Mouse (Mus musculus) embryonic facial prominence, embryonic 10.5 days (tissue): ENCODE results near the gene Anks1b. TPM values are rescaled to one million over a fixed set of nuclear protein-coding genes. Genes with fewer than 3 reads are reported as not detected.

ENCODE experiments used
- DNase-seq: peaks from one replicate; pipeline ENCODE4 v3.0.0-alpha.2; 2017; ENCODE audit warnings: low spot score
- H3K27ac ChIP-seq: fragments of 300-500 bp; sonication (generic); replicated peaks from 2 replicates; pipeline ENCODE4 v1.5.1; 2016; ENCODE audit warnings: mild to moderate bottlenecking
- H3K27me3 ChIP-seq: fragments of 300-500 bp; sonication (generic); replicated peaks from 2 replicates; pipeline ENCODE4 v1.6.1; 2016; ENCODE audit warnings: low read depth, mild to moderate bottlenecking; ENCODE audit not compliant: poor library complexity, severe bottlenecking
- H3K36me3 ChIP-seq: fragments of 300-500 bp; sonication (generic); replicated peaks from 2 replicates; pipeline ENCODE4 v1.6.1; 2016; ENCODE audit warnings: mild to moderate bottlenecking, moderate library complexity
- H3K4me1 ChIP-seq: fragments of 300-500 bp; sonication (generic); 2 replicates; pipeline ENCODE4 v1.6.1; 2016
- H3K4me3 ChIP-seq: fragments of 300-500 bp; sonication (generic); 2 replicates; pipeline ENCODE4 v1.5.1; 2016; ENCODE audit warnings: mild to moderate bottlenecking, moderate library complexity
- H3K9me3 ChIP-seq: fragments of 300-500 bp; sonication (generic); 2 replicates; pipeline ENCODE4 v1.6.1; 2016; ENCODE audit warnings: mild to moderate bottlenecking
- WGBS: fragments of 180-500 bp; shearing (Covaris S2); methylation state at CpG from one replicate; pipeline ENCODE4 v1.1.7; 2016; 5-methylcytosine and 5-hydroxymethylcytosine counted together
- polyA plus RNA-seq: library from polyadenylated mRNA; unstranded; fragments of >200 nt; fragmentation: Nextera tagmentation; extraction: Ambion mirVana; gene quantifications from 2 replicates; pipeline ENCODE4 v1.2.1, GENCODE M21; 2016

Anks1b gene
- polyA plus RNA-seq, 1 experiment from 2014 or later = 1.6 TPM

GRCm38 (mm10) chr10:90864599-90864889 lies 991.2 kb downstream of the Anks1b start:
- no peaks in the 10 kb centered on the region for H3K36me3 ChIP-seq
- no peaks in the 10 kb centered on the region; the same call in 1 of the 2 replicates for H3K27me3 ChIP-seq
- no peak for DNase-seq
- no peak overlapping the region for H3K27ac ChIP-seq
- WGBS = 31% methylated on average over 3 of the region's 3 CpGs
- no peaks in the 10 kb centered on the region for H3K9me3 ChIP-seq
- no peak overlapping the region for H3K4me3 ChIP-seq
- peaks cover 6% of the 10 kb centered on the region; the same call in 1 of the 2 replicates for H3K4me1 ChIP-seq

- 90% methylated on average over 5 of the region's 5 CpGs for WGBS
- DNase-seq = no peak
These were observed 999.9 kb downstream of the Anks1b start for GRCm38 (mm10) chr10:90873204-90873603.

GRCm38 (mm10) chr10:90874166-90874565 lies 1000.9 kb downstream of the Anks1b start:
- 73% methylated on average over 3 of the region's 3 CpGs for WGBS
- DNase-seq = no peak
- Histone ChIP-seq H3K36me3 (no peaks in the 10 kb centered on the region), H3K4me3 (no peak overlapping the region), H3K4me1 (no peaks in the 10 kb centered on the region), H3K27ac (no peak overlapping the region), H3K27me3 (no peaks in the 10 kb centered on the region), H3K9me3 (no peaks in the 10 kb centered on the region)

More at GRCm38 (mm10) chr10:90873204-90873603, 999.9 kb downstream of the Anks1b start:
- Histone ChIP-seq H3K27me3 (no peaks in the 10 kb centered on the region), H3K4me1 (no peaks in the 10 kb centered on the region), H3K9me3 (no peaks in the 10 kb centered on the region), H3K36me3 (no peaks in the 10 kb centered on the region), H3K4me3 (no peak overlapping the region), H3K27ac (no peak overlapping the region)

GRCm38 (mm10) chr10:90880854-90881560 lies 1007.7 kb downstream of the Anks1b start:
- WGBS = 33% methylated on average over 8 of the region's 8 CpGs

GRCm38 (mm10) chr10:90889566-90889965 lies 1016.3 kb downstream of the Anks1b start:
- no peak for DNase-seq
- Histone ChIP-seq H3K4me1 (no peaks in the 10 kb centered on the region), H3K36me3 (no peaks in the 10 kb centered on the region), H3K27ac (no peak overlapping the region), H3K9me3 (no peaks in the 10 kb centered on the region), H3K4me3 (no peak overlapping the region), H3K27me3 (no peaks in the 10 kb centered on the region)
- WGBS = 82% methylated on average over 5 of the region's 5 CpGs

More at GRCm38 (mm10) chr10:90880854-90881560, 1007.7 kb downstream of the Anks1b start:
- Histone ChIP-seq H3K4me1 (no peaks in the 10 kb centered on the region), H3K36me3 (no peaks in the 10 kb centered on the region), H3K4me3 (no peak overlapping the region), H3K27ac (no peak overlapping the region), H3K27me3 (no peaks in the 10 kb centered on the region), H3K9me3 (no peaks in the 10 kb centered on the region)
- DNase-seq = peak; percentile 54

GRCm38 (mm10) chr10:90892728-90893127 lies 1019.4 kb downstream of the Anks1b start:
- WGBS = 89% methylated on average over 11 of the region's 11 CpGs
- no peak overlapping the region for H3K27ac ChIP-seq
- H3K9me3 ChIP-seq = no peaks in the 10 kb centered on the region
- DNase-seq = no peak
- no peaks in the 10 kb centered on the region for H3K36me3 ChIP-seq
- H3K4me3 ChIP-seq = no peak overlapping the region
- H3K4me1 ChIP-seq = no peaks in the 10 kb centered on the region
- no peaks in the 10 kb centered on the region for H3K27me3 ChIP-seq

GRCm38 (mm10) chr10:90897894-90898293 lies 1024.6 kb downstream of the Anks1b start:
- Histone ChIP-seq H3K9me3 (no peaks in the 10 kb centered on the region), H3K4me3 (no peak overlapping the region), H3K36me3 (no peaks in the 10 kb centered on the region), H3K27me3 (no peaks in the 10 kb centered on the region), H3K4me1 (peaks cover 10% of the 10 kb centered on the region), H3K27ac (no peak overlapping the region)
- DNase-seq = no peak
- WGBS = 78% methylated on average over 3 of the region's 3 CpGs

GRCm38 (mm10) chr10:90904185-90904584 lies 1030.9 kb downstream of the Anks1b start:
- H3K36me3 ChIP-seq = no peaks in the 10 kb centered on the region
- H3K4me3 ChIP-seq = no peak overlapping the region
- peaks cover 10% of the 10 kb centered on the region for H3K4me1 ChIP-seq
- H3K9me3 ChIP-seq = no peaks in the 10 kb centered on the region
- no peak overlapping the region for H3K27ac ChIP-seq
- H3K27me3 ChIP-seq = no peaks in the 10 kb centered on the region
- DNase-seq = no peak

GRCm38 (mm10) chr10:90907381-90907780 lies 1034.1 kb downstream of the Anks1b start:
- Histone ChIP-seq H3K27ac (no peak overlapping the region), H3K36me3 (no peaks in the 10 kb centered on the region), H3K27me3 (no peaks in the 10 kb centered on the region), H3K4me3 (no peak overlapping the region), H3K4me1 (no peaks in the 10 kb centered on the region), H3K9me3 (no peaks in the 10 kb centered on the region)
- WGBS = 79% methylated on average over 8 of the region's 8 CpGs
- no peak for DNase-seq

GRCm38 (mm10) chr10:90923476-90923875 lies 1050.2 kb downstream of the Anks1b start:
- H3K4me3 ChIP-seq = no peak overlapping the region
- H3K27me3 ChIP-seq = no peaks in the 10 kb centered on the region
- H3K36me3 ChIP-seq = no peaks in the 10 kb centered on the region
- no peaks in the 10 kb centered on the region for H3K4me1 ChIP-seq
- DNase-seq = no peak
- no peak overlapping the region for H3K27ac ChIP-seq
- H3K9me3 ChIP-seq = no peaks in the 10 kb centered on the region
- 92% methylated on average over 7 of the region's 7 CpGs for WGBS

- Histone ChIP-seq H3K4me3 (no peak overlapping the region), H3K4me1 (no peaks in the 10 kb centered on the region), H3K36me3 (no peaks in the 10 kb centered on the region), H3K27ac (no peak overlapping the region), H3K9me3 (no peaks in the 10 kb centered on the region), H3K27me3 (no peaks in the 10 kb centered on the region)
- WGBS = 63% methylated on average over 5 of the region's 5 CpGs
- no peak for DNase-seq
These were observed 1059.8 kb downstream of the Anks1b start for GRCm38 (mm10) chr10:90933088-90933487.

- Histone ChIP-seq H3K4me3 (no peak overlapping the region), H3K27ac (no peak overlapping the region), H3K36me3 (no peaks in the 10 kb centered on the region), H3K9me3 (no peaks in the 10 kb centered on the region), H3K27me3 (no peaks in the 10 kb centered on the region), H3K4me1 (no peaks in the 10 kb centered on the region)
- DNase-seq = no peak
- WGBS = 75% methylated on average over 13 of the region's 13 CpGs
These were observed 1061.4 kb downstream of the Anks1b start for GRCm38 (mm10) chr10:90934678-90935077.

GRCm38 (mm10) chr10:90937721-90938460 lies 1064.6 kb downstream of the Anks1b start:
- no peaks in the 10 kb centered on the region for H3K9me3 ChIP-seq
- DNase-seq = no peak
- no peaks in the 10 kb centered on the region for H3K27me3 ChIP-seq
- no peak overlapping the region for H3K4me3 ChIP-seq
- H3K4me1 ChIP-seq = no peaks in the 10 kb centered on the region
- 90% methylated on average over 5 of the region's 5 CpGs for WGBS
- H3K27ac ChIP-seq = no peak overlapping the region
- no peaks in the 10 kb centered on the region for H3K36me3 ChIP-seq
